Mouse (Mus musculus) retina, embryonic 14.5 days (tissue): ENCODE measurements around the gene Gnb1.

Experiments
- DNase-seq: peaks from one replicate; pipeline ENCODE4 v3.0.0-alpha.2; 2015; ENCODE audit warnings: low spot score

Gnb1 gene

GRCm38 (mm10) chr4:155578336-155579125 is 87.4 kb downstream of the Gnb1 start:
- DNase-seq: no peak

- DNase-seq: peak; percentile 82
These were observed 89.3 kb downstream of the Gnb1 start for GRCm38 (mm10) chr4:155580420-155580819.

GRCm38 (mm10) chr4:155582279-155582905 is 91.2 kb downstream of the Gnb1 start:
- DNase-seq: no peak

- no peak for DNase-seq
These were observed 98.2 kb downstream of the Gnb1 start for GRCm38 (mm10) chr4:155589356-155589755.

- no peak for DNase-seq
These were observed 100.0 kb downstream of the Gnb1 start for GRCm38 (mm10) chr4:155591012-155591719.

- DNase-seq: no peak
These were observed 102.6 kb downstream of the Gnb1 start for GRCm38 (mm10) chr4:155593780-155594179.

- no peak for DNase-seq
These were observed 104.6 kb downstream of the Gnb1 start for GRCm38 (mm10) chr4:155595777-155596176.

- no peak for DNase-seq
These were observed 105.4 kb downstream of the Gnb1 start for GRCm38 (mm10) chr4:155596606-155597005.

GRCm38 (mm10) chr4:155598536-155598935 is 107.4 kb downstream of the Gnb1 start:
- DNase-seq: no peak

- DNase-seq: no peak
These were observed 109.0 kb downstream of the Gnb1 start for GRCm38 (mm10) chr4:155599901-155600825.

GRCm38 (mm10) chr4:155601091-155601996 is 110.2 kb downstream of the Gnb1 start, which contains the start of gene Slc35e2:
Gene Slc35e2 (plus strand): TSS chr4:155601416.
- peak; percentile 95 for DNase-seq

- DNase-seq: no peak
These were observed 110.9 kb downstream of the Gnb1 start for GRCm38 (mm10) chr4:155601997-155602456.

GRCm38 (mm10) chr4:155602753-155603152 is 111.6 kb downstream of the Gnb1 start:
- DNase-seq: no peak

GRCm38 (mm10) chr4:155603801-155604200 is 112.6 kb downstream of the Gnb1 start:
- DNase-seq: no peak

GRCm38 (mm10) chr4:155605132-155605531 is 114.0 kb downstream of the Gnb1 start:
- DNase-seq: no peak

GRCm38 (mm10) chr4:155606825-155607224 is 115.7 kb downstream of the Gnb1 start:
- no peak for DNase-seq
